Mouse (Mus musculus) liver, postnatal 0 days (tissue): ENCODE data around the gene Madcam1.

Experiments used
- CTCF ChIP-seq: sonication (generic); IDR thresholded peaks from 2 replicates; pipeline ENCODE4 v1.5.1; 2016; ENCODE audit warnings: antibody characterized with exemption, low read depth
- EP300 ChIP-seq: IDR thresholded peaks from 2 replicates; pipeline ENCODE4 v1.6.1; 2016; ENCODE audit warnings: antibody characterized with exemption, low read depth, mild to moderate bottlenecking

DNA sequence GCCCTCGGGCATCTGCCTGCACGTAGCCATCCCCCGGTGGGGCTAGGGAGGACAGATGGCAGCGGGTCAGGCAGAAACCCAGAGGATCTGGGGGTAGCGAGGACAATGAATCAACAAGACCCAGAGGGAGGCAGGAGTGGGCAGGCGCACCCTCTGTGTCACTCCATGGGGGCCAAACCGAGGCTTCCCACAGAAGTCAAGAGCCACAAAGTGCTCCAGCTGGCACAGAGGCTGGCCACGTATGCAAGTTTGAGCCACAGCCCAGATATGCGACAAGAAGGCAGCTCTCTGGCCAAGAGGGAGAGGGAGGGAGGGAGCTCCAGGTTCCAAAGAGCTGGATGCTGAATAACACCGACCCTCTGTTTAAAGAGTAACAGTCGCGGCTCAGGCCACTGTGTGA is 40.4 kb upstream of the Madcam1 start:
- TF ChIP-seq EP300 (no peak), CTCF (no peak)
